Mouse (Mus musculus) adrenal gland, adult 18-20 months (tissue): ENCODE measurements at regions not wholly inside any gene's neighbourhood (a gene's known extent, or its start where the extent isn't known, plus 50 kb on each side); places are given as distances from the start of the nearest gene placed in this dataset.
"Not testable (repeated sequence)": the region's sequence is repeated elsewhere in the genome, so short reads cannot be mapped to it uniquely, and the experiment has no call there.

Experiments used
- DNase-seq, 2 experiments: peaks; one replicate each; pipeline ENCODE4 v3.0.0; 2021 to 2022; ENCODE audit warnings: low spot score in 2 of 2

DNA sequence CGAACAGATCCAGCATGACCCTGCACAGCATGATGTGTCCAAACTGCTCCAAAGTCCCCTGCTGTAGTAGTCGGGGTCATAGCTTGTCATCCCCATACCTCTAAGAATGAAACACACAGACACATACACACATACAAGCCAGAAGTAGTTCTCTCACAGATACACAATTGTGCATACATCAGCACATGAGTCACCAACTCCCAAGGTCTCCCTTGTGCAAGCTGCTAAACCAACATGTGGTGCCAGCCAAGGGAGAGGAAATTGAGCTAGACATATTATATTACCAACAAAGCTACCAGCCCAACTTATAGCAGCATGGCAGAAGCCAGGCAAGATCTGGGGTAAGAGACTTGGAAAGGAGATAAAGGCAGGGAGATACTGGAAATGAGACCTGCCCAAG, 353.5 kb upstream of the Rgma start:
- DNase-seq = no peak

- DNase-seq = no peak
Measured at GRCm38 (mm10) chr7:73025640-73026039, 349.7 kb upstream of the Rgma start.

- no peak for DNase-seq
Measured at GRCm38 (mm10) chr7:73028952-73029351, 346.4 kb upstream of the Rgma start.

DNA sequence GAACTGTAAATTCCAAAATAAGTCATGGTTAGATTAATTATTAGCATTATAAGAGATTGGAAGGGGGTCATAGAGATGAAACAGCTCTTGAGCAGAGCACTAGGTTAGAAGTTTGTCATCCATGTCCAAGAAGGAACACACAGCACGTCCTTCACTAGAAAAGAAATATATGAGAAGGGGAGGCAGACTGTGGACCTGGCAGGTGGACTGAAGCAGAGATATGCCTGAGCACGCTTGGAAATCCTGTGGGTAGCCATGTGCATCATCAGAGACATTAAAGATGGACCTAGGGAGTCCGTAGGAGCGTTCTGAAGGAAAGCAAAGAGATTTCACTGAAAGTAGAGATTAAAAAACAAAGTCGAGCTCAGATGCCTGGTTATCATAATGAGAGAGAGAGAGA, 343.9 kb upstream of the Rgma start:
- no peak for DNase-seq

DNA sequence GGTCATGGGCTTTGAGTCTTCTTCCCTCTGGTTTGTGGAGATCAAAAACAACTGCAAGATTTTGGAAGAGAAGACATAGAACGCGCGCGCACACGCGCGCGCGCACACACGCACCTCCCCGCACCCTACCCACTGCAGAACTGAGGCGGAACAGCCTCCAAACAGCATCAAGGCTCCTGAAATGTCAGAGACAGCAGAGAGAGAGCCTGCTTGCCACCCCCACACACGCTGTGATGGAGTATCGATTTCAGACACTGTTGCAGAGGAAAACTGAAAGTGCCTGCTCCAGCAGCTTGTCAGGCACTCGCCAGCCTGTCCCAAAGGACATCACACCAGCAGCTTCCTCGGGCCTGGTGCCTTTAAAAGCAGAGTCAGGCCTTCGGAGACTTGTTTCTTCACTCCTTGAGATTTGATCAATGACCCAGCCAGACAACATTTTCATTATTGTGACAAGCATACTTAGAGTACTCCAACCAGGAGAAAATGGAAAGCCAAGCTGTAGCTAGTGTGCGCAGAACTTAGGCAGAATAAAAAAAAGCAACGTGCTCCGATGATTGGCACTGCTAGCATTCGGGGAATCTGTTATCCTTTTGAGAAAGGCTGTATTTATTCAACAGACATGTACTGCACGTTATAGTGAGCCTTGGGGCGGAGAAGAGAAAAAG, 342.9 kb upstream of the Rgma start:
- no peak for DNase-seq

GRCm38 (mm10) chr7:73036801-73037555, 338.3 kb upstream of the Rgma start:
- peak in 1 of 2 experiments; percentile 23 for DNase-seq

- no peak for DNase-seq
Measured at GRCm38 (mm10) chr7:73037638-73038037, 337.7 kb upstream of the Rgma start.

DNA sequence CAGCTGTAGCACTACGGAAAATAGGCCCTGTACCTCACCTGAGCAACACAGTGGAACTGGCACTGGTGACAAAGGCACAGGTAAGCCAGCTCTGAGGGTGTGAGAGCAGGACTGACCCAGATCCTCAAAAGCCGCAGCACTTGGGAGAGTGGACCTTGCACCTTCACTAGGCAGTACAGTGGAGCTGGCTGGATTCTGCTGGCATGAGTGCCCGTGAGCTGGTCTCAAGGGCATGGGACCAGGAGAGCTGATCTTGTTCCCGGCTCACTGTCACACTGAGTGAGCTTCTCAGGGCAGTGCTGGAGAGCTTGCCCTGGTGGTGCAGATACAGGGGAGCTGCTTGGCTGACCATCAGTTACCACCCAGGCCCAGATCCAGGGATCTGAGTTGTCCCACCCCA, 335.4 kb upstream of the Rgma start:
- no peak for DNase-seq

DNA sequence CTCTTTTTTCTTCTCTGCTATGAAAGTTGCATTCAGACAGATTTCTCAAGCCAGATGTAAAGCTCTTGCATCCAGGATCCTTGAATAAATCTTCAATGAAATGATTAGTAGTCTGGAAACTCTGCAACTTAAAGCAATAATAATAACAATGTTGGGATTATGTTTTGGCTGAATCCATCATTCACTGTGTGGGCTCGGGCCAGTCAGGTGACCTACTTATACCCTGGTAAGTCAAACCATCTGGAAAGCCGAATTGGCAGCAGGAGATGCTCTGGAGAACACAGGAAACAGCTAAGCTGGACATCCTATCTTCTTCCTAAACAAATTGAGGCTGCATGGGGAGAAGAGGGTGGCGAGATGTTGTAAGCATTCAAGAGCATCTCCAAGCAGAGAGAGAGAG, 331.0 kb upstream of the Rgma start:
- no peak for DNase-seq

DNA sequence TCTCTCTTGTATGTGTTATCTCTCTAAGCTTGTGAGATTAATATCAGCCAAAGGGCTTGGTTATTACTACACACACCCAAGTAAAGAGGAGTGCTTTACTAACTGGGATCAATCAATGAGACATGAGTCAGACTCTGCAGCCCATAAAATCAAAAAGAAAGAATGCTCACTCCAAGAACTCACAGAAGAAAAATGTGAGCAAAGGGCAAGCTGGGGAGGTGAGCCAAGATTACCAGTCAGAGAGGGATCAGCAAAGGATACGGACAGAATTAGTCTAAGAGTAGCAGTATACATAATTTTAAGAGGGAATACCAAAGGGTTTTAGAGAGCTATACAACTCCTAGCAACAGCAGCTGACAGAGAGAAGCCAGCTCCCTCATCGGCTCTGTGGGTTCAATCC, 319.4 kb upstream of the Rgma start:
- DNase-seq = no peak

- DNase-seq = no peak
Measured at GRCm38 (mm10) chr7:73063556-73063955, 311.8 kb upstream of the Rgma start.

DNA sequence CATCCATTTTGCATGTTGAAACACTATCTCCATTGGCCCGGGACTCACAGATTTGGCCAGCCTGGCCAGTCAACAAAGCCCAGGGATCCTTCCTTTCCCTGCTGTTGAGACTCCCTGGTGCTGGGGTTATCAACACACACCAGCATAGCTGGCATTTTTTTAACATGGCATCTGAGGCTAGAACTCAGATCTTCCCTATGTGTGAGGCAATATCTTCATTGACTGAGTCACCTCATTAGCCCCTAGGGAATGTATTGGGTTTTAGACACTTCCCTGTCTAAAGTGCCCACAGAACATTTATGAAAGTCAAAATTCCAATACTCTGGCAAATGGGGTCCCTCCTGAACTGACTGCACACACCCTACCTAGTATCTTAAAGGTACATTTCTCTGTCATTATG, 306.8 kb upstream of the Rgma start:
- no peak for DNase-seq

DNA sequence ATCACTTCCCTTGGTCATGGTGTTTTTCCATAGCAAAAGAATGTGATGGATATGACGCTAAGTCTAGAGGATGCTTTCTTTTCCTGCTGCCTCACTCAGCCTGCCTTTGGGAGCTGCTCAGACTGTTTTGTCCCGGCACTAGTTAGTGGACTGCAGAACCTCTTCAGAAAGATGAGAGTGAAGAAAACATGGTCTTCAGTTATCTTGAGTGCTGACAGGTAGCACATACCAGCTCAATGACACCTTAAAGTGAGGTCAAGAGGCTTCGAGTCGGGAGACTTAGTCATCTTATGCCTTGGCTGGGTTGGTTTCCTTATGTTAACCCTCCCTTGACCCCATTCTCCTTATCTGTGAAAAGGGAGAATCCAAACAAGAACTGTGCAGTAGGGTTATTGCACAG, 306.0 kb upstream of the Rgma start:
- DNase-seq = no peak

- DNase-seq = not testable (repeated sequence)
Measured at GRCm38 (mm10) chr7:73075391-73075790, 299.9 kb upstream of the Rgma start.

DNA sequence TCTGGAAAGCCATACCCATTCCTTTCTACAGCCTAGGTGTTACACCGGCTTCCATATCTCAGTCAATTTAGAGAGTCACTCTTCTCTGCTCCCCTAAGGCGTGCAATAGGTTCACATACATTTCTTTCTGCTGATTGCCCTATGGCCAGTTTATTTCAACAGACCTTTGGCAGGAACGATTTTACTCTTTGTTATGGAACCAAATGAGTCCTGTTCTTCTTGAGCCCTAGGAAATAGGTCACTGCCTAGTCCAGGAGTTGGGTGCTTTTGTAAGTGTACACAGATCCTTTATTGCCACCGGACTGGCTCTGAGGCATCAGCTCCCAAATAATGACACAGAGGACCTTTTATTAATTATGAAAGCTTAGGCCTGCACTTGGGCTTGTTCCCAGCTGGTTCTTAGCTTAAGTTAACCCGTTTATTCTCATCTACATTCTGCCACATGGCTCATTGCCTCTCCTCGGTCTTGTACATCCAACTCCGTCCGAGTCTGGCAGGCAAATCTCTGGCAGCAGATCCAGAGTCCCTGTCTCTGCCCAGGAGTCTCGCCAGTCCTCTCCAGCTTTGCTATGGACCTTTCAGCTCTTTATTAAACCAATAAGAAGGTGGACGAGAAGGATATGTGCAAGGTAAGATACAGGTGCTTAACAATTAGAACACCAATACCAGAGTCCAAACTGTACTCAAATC, 287.7 kb upstream of the Rgma start:
- DNase-seq = no peak

DNA sequence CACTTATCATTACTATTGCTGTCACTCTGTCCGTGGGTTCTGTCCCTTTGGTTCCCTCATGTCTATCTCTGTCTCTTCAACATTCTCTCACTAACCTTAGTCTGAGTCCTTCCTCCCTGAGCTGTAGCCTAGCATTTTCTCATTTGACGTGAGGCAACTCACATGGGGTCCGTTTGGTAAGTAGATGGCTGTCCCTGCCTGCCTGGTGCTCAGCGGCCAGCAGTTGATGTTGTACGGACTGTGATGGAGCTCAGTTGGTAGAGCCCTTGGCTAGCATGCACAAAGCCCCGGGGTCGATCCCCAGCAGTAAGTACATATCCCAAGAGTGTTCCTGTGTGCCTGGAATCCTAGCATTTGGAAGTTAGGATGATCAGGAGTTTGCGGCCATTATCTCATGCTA, 287.0 kb upstream of the Rgma start:
- no peak for DNase-seq

- no peak for DNase-seq
Measured at GRCm38 (mm10) chr7:73091758-73092157, 283.6 kb upstream of the Rgma start.

- no peak for DNase-seq
Measured at GRCm38 (mm10) chr7:73094059-73094458, 281.2 kb upstream of the Rgma start.

DNA sequence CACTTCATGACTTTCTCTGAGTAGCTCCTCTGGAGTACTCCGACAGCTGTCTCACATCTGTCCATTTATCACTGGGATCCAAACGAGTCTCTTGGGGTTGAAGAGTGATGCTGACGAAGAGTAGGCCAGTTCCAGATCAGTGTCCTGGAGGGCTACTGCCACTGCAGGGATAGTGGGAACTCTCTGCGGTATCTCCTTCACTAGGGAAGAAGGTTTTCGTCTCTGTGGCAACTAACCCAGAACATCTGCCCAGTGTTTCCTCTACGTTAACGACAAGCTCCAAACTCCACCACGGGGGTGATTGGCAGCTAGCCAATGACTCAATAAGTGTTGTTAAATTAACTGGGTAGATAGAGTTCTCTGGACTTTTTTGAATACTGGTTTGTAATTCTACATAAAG, 256.4 kb upstream of the Rgma start:
- peak in 1 of 2 experiments; percentile 29 for DNase-seq

GRCm38 (mm10) chr7:73120276-73120675, 255.0 kb upstream of the Rgma start:
- no peak for DNase-seq

- DNase-seq = no peak
Measured at GRCm38 (mm10) chr7:73124976-73125375, 250.3 kb upstream of the Rgma start.

GRCm38 (mm10) chr7:73125864-73126263, 249.4 kb upstream of the Rgma start:
- DNase-seq = no peak
